Mouse (Mus musculus) testis, adult 2 months (tissue): ENCODE data around the gene Tiam1. TPM values are rescaled to one million over a fixed set of nuclear protein-coding genes. Genes with fewer than 3 reads are reported as not detected.

Experiments used
- H3K27ac ChIP-seq: fragments of 200-500 bp; 2 replicates; pipeline ENCODE4 v1.5.1; 2012; ENCODE audit warnings: low read depth, low read length; ENCODE audit not compliant: control insufficient read depth, insufficient read depth
- H3K27me3 ChIP-seq: fragments of 200-500 bp; 2 replicates; pipeline ENCODE4 v1.6.1; 2012; ENCODE audit warnings: mild to moderate bottlenecking, low read length, moderate library complexity; ENCODE audit not compliant: control insufficient read depth, insufficient read depth
- H3K36me3 ChIP-seq: fragments of 200-500 bp; 2 replicates; pipeline ENCODE4 v1.6.1; 2012; ENCODE audit warnings: mild to moderate bottlenecking, low read length; ENCODE audit not compliant: control insufficient read depth, insufficient read depth
- H3K4me1 ChIP-seq: fragments of 200-500 bp; 2 replicates; pipeline ENCODE4 v1.6.1; 2012; ENCODE audit warnings: low read length; ENCODE audit not compliant: control insufficient read depth, insufficient read depth
- H3K4me3 ChIP-seq: fragments of 200-500 bp; 2 replicates; pipeline ENCODE4 v1.5.1; 2012; ENCODE audit warnings: low read depth, mild to moderate bottlenecking, low read length, moderate library complexity, mixed read lengths; ENCODE audit not compliant: control insufficient read depth
- CTCF ChIP-seq: fragments of 200-500 bp; IDR thresholded peaks from 2 replicates; pipeline ENCODE4 v1.5.1; 2012; ENCODE audit warnings: low read depth, mild to moderate bottlenecking, inconsistent platforms, low read length, moderate library complexity; ENCODE audit not compliant: control insufficient read depth, insufficient read depth, insufficient replicate concordance
- POLR2A ChIP-seq: fragments of 200-500 bp; IDR thresholded peaks from 2 replicates; pipeline ENCODE4 v1.6.1; 2012; ENCODE audit warnings: low read depth, mild to moderate bottlenecking, inconsistent platforms, low read length, moderate library complexity; ENCODE audit not compliant: control insufficient read depth
- polyA plus RNA-seq: library from polyadenylated mRNA; depleted of rRNA; stranded (reverse); fragments of >200 nt; gene quantifications from 2 replicates; pipeline ENCODE4 v1.2.3, GENCODE M21; 2012

The Tiam1 gene
- polyA plus RNA-seq, 1 experiment: 9.6 TPM

DNA sequence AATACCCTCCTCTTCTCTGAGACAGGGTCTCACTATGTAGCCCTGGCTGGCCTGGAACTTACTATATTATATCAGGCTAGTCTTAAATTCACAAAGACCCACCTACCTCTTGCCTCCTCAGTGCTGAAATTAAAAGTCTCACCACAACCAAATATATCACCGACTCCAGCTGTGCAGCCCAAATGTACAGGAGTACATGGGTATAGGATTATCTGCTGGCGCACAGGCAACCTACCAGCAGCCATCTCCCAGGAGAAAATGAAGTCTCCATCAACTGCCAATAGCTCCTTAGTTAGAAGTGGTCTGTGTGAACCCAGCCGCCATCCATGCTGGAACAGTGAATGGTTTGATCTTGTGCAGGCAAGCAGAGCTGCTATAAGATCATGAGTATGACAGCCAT, 34.8 kb upstream of the Tiam1 start:
- Histone ChIP-seq H3K27ac (no peak overlapping the region), H3K27me3 (no peaks in the 10 kb centered on the region), H3K36me3 (no peaks in the 10 kb centered on the region), H3K4me3 (no peak overlapping the region), H3K4me1 (no peaks in the 10 kb centered on the region)
- no peak for TF ChIP-seq POLR2A
- no peak for TF ChIP-seq CTCF

DNA sequence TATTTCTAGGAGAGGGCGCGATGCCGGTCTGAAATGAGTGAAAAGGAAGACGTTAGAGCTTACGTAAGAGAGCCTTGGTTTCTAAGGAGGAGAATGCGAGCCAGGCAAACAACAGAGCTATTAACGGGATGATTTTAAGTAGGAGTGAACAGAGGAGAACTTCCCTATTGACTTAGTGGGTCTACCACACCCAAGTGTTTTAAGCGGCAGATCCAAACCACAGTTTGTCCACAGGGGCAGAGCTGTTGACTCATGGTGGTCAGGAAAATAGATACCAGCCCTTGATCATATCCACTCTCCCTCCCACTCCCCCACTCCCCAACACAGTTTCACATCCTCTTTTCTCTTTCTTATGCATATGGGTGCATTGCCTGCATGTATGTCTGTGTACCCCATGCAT, 33.9 kb upstream of the Tiam1 start:
- TF ChIP-seq POLR2A (no peak), CTCF (no peak)
- Histone ChIP-seq H3K36me3 (no peaks in the 10 kb centered on the region), H3K4me1 (no peaks in the 10 kb centered on the region), H3K27me3 (no peaks in the 10 kb centered on the region), H3K4me3 (no peak overlapping the region), H3K27ac (no peak overlapping the region)

DNA sequence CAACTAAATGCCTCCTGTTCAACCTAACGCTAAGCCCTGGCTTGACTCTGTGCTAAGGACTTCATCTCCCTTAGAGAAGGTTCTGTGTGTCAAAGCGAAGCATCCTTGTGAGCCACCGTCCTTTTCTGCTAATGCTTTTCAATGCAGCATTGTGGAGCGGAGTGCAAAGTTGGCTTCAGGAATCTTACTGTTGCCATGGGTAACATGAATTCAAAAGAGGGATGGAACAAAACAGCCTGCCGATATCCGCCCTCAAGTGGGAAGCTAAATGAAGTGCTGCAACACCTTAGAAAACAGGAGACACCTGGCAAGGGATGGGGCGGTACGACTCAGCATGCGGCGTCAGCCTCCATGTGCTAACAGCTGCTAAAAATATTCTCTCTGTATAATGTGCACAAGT, 32.9 kb upstream of the Tiam1 start:
- Histone ChIP-seq H3K4me3 (no peak overlapping the region), H3K4me1 (no peaks in the 10 kb centered on the region), H3K36me3 (no peaks in the 10 kb centered on the region), H3K27me3 (no peaks in the 10 kb centered on the region), H3K27ac (no peak overlapping the region)
- TF ChIP-seq POLR2A: no peak
- no peak for TF ChIP-seq CTCF

- no peak for TF ChIP-seq CTCF
- TF ChIP-seq POLR2A: no peak
- no peaks in the 10 kb centered on the region for H3K27me3 ChIP-seq
- no peaks in the 10 kb centered on the region for H3K4me1 ChIP-seq
- no peak overlapping the region for H3K27ac ChIP-seq
- H3K4me3 ChIP-seq: no peak overlapping the region
- no peaks in the 10 kb centered on the region for H3K36me3 ChIP-seq
Observed at GRCm38 (mm10) chr16:90171416-90171815, 27.8 kb upstream of the Tiam1 start.

GRCm38 (mm10) chr16:90170676-90171075, 27.1 kb upstream of the Tiam1 start:
- H3K36me3 ChIP-seq: no peaks in the 10 kb centered on the region

GRCm38 (mm10) chr16:90169863-90170630, 26.5 kb upstream of the Tiam1 start:
- H3K4me1 ChIP-seq: no peaks in the 10 kb centered on the region
- no peak overlapping the region for H3K27ac ChIP-seq
- H3K36me3 ChIP-seq: no peaks in the 10 kb centered on the region
- TF ChIP-seq POLR2A (no peak), CTCF (no peak)
- no peak overlapping the region for H3K4me3 ChIP-seq
- H3K27me3 ChIP-seq: no peaks in the 10 kb centered on the region

More at GRCm38 (mm10) chr16:90170676-90171075, 27.1 kb upstream of the Tiam1 start:
- Histone ChIP-seq H3K4me3 (no peak overlapping the region), H3K27me3 (no peaks in the 10 kb centered on the region), H3K27ac (no peak overlapping the region), H3K4me1 (no peaks in the 10 kb centered on the region)
- no peak for TF ChIP-seq CTCF
- TF ChIP-seq POLR2A: no peak

- Histone ChIP-seq H3K36me3 (no peaks in the 10 kb centered on the region), H3K4me1 (peaks cover 7% of the 10 kb centered on the region), H3K4me3 (no peak overlapping the region), H3K27ac (no peak overlapping the region), H3K27me3 (no peaks in the 10 kb centered on the region)
- TF ChIP-seq POLR2A (no peak), CTCF (peak; percentile 40; the same call in 1 of the 2 replicates)
Observed at GRCm38 (mm10) chr16:90167646-90168045, 24.1 kb upstream of the Tiam1 start.
